Mouse (Mus musculus) adrenal gland, postnatal 25 days (tissue): Measurements from ENCODE around the gene D17Wsu92e. TPM values are rescaled to one million over a fixed set of nuclear protein-coding genes. Genes with fewer than 3 reads are reported as not detected.
"Not testable (repeated sequence)": the region's sequence is repeated elsewhere in the genome, so short reads cannot be mapped to it uniquely, and the experiment has no call there.

Experiments
- DNase-seq: peaks from one replicate; pipeline ENCODE4 v3.0.0; 2021; ENCODE audit warnings: mixed read lengths
- long read RNA-seq: library from polyadenylated mRNA; stranded (forward); transcript quantifications from one replicate; pipeline ENCODE4 v2.0.0, GENCODE M21; 2021
- total RNA-seq: library from RNA; stranded (reverse); gene quantifications from 2 replicates; pipeline ENCODE4 v1.2.3, GENCODE M21; 2021

The D17Wsu92e gene
- 170 and 180 TPM in 2 replicates for total RNA-seq
- long read RNA-seq, transcript D17Wsu92e-202 (5 exons, 3,573 nt), result major isoform, 22 of 120 reads
- long read RNA-seq, transcript D17Wsu92e-203 (5 exons, 3,892 nt), result major isoform, 22 of 120 reads
- long read RNA-seq, transcript D17Wsu92e-206 (4 exons, 1,348 nt), result minor isoform, 9 of 120 reads
- long read RNA-seq, partial matches to known transcripts, result 59 of 120 reads
- long read RNA-seq, other reads (novel, unspliced or antisense), result 8 of 120 reads

DNA sequence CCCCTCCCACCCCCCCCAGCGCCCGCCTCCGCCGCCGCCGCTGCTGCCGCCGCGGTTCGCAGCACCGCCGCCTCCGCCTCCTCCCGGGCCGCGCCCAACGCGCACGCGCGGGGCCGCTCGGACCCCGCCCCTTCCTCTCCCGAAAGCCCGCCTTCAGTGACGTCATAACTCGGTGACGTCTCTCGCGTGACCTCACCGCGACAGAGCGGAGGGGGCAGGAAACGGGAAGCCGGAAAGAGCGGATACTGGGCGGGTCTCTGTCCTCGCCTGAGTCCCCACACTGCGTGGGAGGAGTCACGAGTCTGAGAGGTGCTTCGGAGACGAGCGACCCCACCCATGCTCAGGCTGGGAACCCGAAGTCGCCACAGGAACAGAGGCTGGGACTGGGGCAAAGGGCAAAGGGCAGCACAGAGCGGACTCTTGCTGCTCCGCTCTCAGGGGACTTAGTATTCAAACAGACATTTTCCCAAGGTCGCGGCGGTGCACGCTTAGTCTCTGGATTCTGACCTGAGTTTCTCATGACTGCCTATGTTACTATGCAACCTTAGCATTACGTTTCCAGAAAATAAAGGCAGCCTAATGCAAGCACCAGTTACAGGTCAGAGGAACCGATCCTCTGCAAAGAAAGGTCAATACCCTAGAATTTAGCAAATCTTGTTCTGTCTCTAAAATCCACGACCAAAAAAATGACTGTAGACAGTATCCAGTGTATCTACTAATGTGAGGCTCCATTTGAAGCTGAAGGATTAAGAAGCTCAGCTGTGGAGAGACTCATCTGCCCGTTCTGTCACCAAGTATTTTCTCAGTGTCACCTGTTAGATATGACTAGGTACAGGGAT lies at the start of gene D17Wsu92e:
Gene D17Wsu92e, minus strand, starts transcription at position 81 of the 839 bp plus-strand sequence.
- DNase-seq, result peak; percentile 98

DNA sequence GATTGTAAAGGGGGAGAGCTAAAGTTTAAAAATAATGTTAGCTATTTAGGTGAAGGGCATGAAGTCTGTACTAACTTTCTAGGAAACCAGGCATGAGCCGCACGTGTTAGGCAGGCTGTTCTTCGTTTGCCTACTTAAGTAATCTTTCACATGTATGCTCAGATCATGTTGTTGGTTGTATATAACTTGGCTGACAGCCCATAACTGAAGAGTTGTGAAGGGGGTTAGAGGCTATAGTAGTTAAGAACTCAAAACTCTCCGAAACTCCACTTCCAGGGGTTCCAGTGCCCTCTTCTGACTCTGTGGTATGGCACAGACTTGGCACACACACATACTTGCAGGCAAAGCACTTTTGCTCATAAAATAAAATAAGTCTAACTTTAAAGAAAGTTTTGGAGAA lies 46.3 kb upstream of the D17Wsu92e start:
- no peak for DNase-seq

DNA sequence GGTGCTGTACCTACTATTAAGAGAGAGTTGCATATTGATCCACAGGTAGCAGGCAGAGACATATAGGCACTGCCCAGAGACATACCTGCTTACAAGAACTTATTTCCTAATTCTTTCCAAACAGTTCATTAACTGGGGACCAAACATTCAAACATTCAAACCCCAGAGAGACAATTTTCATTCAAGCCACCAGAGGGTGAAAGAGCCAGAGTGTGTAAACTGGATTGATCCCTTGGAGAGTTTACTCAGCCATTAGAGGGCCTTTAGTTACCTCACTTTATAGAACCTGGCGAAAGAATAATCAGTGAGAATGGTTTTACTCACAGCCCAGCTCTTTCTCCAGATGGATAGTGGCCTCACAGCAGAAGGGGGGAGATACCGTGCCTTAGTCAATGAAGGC lies 45.0 kb upstream of the D17Wsu92e start:
- no peak for DNase-seq

DNA sequence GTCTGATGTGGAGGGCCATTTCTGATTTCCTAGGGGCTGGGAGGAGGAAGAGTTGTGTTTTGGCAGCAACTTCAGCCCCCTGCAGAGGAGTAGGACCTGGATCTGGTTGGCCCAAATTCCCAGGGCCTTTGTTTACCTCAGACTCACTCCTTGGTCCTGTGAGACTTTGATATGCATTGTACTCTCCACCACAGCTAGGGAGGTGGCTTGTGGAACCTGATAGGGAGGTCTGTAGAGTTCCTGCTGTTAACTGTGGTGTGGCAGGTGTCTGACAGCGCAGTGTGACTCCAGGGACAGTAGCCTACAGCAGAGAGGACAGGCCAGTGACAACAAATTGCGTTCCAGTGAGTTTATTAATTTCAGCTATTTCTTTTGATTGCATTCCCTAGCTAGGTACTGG lies 38.7 kb upstream of the D17Wsu92e start:
- no peak for DNase-seq

DNA sequence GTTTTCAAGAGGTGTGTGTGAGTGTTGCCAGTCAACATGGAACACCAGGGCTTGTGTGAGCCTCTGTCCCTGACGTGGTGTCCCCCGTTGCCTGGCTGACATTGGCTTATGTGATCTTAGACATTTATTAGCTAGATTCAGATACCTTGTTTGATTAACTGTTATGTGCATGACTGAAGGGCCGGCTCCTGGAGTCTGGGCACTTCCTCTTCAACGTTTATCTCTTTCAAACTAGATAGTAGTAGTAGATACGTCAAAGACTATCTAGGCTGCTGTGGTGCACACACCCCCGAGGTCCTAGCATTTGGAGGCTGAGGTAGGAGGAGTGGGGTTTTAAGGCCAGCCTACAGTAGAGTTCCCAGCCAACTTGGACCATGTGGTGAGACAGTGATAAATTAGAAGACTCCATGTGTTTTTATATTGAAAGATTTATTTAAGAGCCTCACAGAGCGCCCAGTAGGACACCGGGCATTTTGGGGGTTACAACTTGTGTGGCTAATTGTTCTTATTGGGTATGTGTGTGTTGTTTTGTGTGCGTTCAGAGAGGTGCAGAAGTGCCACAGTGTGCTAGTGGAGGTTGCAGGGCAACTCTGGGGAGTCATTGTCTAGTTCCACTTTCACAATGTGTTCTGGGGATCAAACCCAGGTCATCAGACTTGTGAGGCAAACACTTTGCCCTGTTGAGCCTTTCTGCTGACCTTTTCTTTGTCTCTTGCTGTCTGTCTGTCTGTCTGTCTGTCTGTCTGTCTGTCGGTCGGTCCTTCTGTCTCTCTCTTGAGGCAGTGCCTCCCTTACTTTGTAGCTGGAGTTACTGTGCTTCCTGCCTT lies 37.4 kb upstream of the D17Wsu92e start:
- DNase-seq, result no peak

DNA sequence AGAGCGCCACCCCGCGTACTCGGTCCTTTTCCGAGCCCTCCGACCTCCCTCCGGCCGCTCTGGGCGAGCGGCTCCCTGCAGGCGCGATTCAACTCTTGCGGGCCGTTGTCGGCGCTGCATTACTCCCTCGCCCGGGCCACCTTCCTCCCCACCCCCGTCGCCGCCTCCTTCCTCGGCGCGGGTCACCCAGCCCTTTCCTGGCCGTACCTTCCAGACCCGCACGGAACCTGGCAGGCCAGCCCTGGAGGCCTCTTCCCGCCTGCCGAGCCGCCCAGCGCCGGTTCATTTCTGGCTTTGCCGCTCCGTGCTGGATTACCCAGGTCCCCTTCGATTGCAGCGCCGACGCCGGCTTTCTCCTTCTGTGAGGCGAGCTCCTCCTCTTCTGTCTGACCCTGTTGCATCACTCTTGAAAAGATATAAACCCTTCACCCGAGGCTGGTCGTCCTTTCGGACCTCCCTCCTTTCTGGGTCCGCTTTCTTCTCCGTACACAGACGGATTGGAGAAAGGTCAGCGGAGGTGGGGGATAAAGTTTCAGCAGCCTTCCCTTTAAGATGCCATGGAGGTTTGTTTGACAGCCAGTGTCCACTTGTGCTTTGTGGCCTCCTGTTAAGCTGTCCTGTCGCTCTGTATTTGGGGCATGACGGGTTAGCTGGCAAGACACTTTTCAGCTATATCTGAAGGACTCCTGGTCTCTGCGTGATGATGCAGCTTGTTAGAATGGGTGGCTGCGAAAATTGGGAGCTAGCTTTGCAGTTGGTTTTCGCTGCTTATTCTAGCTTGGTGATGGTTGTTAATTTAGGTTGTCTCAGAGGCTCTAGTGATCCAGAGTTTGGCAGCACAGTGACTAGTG lies 36.6 kb upstream of the D17Wsu92e start:
- DNase-seq, result peak; percentile 66

DNA sequence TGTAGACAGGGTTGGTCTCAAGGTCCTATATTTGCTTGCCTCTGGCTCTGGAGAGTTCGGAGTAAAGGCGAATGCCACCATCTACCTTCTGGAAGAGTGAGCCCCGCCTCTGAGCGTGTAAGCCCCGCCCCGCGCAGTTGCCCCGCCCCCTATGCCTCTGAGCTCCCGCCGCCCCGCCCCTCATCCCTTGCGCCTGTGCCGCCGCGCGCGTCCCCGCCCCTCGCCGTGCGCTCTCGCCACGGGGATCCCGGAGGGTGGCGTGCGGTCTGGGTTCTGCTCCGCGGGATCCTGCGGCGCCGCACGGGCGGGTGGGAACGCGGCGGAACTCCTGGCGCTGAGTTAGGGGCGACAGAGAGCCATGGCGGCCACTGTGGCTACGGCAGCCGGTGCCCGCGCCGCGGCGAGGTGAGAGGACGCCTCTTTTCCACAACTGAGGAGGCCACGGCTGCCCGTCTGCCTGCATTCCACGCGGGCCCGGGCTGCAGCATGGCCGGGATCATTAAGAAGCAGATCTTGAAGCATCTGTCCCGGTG lies 35.9 kb upstream of the D17Wsu92e start, which contains the start of gene Uhrf1bp1:
Gene Uhrf1bp1, plus strand, starts transcription at position 177 of the 533 bp plus-strand sequence.
- peak; percentile 90 for DNase-seq

DNA sequence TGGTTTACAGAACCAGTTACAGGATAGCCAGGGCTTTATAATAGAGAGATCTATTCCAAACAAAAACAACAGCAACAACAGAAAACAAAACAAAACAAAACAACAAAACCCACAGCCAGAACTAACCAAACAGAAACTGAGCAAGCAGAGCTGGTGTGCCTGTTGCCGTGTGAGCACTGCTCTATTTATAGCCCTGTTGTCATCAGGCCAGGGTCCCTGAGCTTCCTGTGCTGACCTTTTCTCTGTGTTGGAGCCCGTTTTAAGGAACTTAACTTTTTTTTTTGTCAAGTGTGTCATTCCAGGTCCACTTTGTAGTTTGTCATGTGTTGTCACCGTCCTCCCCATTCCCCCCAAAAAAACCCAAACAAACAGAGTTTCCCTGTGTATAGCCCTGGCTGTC lies 30.6 kb upstream of the D17Wsu92e start:
- DNase-seq, result peak; percentile 32

DNA sequence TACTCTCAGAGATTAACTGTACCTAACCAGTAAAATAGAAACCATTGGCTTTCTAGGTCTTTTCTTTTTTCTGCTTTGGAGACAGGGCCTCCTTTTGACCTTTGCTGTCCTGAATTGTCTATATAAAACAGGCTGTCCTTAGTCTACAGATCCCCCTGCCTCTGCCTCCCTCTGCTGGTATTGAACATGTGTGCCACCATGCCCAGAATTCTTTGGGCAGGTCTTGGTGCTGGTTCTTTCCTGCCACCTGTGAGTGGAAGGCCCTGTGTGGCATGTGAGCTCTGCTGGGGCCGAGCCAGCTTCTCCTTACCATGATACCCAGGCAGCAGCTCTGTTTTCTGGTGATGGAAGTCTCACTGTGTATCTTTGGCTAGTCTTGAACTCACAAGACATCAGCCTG lies 27.9 kb upstream of the D17Wsu92e start:
- no peak for DNase-seq

DNA sequence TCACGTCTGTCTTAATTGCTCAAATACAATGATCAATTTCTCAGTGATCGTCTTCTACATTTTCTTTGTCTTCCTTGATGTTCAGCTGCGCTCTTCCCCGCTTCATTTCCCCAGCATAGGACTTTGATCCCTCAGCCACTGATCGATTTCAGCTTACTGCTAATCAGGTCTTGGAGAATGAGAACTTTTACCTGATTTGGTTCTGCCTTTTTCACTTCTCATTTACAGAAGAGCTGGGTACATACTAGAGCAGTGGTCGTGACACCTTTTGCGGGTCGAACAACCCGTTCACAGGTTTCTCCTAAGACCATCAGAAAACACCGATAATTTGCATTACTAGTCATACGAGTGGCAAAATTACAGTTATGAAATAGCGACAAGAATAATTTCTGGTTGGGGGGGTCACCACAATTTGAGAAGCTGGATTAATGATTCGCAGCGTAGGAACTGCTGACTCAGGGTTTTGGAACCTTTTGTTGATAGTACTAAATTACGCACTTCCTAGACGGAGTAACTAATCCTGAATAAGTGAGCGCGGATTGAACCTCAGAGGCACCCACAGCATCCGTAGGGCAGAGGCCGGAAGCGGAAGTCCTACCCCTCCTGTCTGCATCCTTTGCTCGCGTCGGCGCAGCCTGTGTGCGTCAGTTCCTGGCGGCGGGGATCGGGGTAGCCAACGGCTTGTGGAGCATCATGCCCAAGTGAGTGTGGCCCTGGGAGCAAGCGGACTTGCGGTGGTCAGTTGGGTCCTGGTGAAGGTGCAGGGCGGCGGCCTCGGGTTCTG lies 19.2 kb upstream of the D17Wsu92e start:
- peak; percentile 94 for DNase-seq

DNA sequence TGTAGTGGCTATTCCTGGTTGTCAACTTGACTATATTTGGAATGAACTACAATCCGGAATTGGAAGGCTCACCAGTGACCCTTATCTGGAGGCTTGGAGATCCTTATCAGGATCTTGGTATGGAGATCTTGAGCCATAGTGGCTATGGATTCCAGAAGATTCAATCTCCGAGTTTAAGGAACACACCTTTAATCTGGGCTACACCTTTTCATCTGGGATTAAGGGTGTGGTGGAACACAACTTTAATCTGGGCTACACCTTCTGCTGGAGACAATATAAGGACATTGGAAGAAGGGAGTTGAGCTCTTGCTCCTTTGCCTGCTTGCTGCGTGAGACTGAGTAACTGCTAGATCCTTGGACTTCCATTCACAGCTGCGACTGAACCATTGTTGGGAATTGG lies 17.4 kb upstream of the D17Wsu92e start, which contains the start of gene Snrpc:
Gene Snrpc, plus strand, starts transcription at position 301 of the 400 bp plus-strand sequence.
- not testable (repeated sequence) for DNase-seq

DNA sequence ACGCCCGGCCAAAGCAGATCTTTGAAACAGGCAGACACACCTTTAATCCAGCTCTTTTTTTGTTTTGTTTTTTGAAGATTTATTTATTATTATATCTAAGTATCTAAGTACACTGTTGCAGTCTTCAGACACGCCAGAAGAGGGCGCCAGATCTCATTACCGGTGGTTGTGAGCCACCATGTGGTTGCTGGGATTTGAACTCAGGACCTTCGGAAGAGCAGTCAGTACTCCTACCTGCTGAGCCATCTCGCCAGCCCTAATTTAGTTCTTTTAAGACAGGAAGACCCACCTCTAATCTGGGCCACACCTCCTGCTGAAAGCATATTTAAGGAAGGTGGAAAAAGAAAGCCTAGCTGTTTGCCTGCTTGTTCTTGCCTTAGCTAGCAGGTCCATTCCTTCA lies 10.0 kb upstream of the D17Wsu92e start:
- DNase-seq, result no peak

DNA sequence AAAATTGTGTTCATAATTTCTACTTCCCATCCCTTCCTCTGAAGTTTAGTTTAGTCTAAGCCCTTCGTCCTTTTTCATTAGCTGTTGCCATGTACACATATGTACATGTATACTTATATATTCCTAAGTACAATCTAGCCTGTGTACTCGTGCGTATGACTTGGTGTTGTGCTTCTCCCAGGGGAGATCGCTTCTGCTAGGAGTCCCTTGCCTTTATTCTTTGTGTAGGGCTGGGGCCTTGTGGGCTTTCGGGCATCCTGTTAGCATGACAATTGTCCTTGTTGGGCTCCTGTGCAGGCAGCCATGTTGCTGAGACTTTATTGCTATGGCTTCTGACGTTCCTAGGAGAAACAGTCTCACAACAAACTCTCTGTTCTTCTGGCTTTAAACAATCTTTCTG lies 7.1 kb upstream of the D17Wsu92e start:
- DNase-seq, result no peak

DNA sequence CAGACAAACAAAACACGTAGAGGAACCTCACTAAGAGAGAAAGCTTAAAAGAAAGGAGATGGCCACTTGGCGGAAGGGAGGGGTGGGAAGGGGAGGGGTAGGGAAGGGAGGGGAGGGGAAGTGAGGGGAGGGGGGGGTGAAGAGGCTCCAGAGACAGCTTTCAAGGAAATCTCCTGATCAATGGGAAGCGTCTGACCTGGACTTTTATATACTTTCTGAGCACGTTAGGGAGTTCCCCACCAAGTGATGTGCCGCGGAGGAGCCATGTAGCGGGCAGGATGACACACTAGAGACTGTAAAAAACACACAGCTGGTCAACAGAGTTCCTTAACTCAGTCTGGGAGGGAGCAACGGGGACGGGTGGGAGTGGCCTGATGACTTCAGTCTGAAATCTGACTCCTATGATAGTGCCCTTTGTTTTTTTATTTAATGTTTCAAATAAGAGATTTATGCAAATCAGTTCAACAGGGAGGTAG lies 6.5 kb upstream of the D17Wsu92e start:
- DNase-seq, result peak; percentile 51

DNA sequence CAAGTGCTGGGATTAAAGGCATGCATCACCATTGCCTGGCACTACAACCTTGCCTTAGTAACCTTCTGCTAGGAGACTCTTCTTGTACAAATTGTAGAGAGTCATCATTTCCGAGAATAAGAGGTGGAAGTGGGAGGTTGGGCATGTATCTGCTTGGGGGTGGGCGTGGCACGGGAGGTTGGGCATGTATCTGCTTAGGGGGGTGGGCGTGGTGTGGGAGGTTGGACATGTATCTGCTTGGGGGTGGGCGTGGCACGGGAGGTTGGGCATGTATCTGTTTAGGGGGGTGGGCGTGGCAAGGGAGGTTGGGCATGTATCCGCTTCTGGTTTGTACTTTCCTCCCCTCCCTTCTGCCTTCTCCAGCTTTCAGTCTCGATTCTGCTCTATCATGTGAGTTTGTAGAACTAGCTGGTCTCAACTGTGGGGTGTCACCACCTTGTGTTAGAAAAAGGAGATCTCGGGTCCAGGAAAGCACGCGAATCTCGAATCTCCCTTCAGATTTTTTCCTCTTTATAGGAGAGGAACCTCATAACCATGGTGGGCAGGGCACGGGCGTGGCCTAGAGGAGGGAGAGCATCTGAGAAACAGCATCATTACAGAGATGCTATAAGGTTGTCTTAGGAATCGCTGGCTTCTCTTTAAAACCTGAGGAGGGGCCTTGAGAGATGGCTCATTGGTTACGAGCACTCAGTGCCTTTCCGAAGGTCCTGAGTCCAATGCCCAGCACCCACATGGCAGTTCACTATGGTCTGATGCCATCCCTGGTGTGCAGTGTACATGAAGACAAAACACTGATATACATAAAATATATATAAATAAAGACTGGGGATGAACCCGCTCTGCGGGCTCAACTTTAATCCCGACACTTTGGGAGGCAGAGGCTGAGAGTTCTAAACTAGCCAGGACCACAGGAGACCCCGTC lies 5.8 kb upstream of the D17Wsu92e start:
- DNase-seq, result peak; percentile 80

DNA sequence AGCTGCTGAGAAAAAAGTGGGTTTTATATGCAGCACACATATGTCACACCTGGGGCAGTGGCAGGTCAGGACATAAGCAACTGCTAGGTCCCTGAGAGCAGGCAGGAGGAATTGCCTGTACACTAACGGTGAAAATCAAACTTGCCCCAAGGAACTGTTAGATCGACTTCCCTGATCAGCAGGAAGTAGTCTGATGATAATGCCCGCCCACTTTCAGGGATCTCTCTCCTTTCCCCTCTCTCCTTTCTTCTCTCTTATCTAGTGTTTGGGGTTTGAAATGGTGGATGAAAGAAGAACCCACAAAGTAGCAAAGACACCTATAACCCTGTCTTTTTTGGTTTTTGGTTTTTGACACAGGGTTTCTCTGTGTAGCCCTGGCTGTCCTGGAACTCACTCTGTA lies 5.1 kb upstream of the D17Wsu92e start:
- no peak for DNase-seq

DNA sequence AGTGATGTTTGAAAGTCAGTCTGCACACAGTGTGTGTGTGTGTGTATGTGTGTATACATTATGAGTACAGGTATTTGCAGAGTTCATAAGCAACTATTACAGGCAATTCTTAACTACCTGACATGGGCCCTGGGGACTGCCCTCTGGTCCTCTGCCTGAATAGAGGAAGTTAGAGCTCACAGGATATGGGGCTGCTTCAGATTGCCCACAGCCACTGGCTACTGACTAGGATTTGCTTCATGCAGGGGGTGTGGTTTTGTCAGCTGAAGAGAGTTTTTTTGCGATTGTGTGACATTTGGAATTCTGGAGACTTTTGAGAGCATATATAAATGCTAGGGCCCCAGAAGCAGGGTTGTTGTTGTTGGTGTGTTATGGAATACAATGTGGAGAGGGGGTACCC lies 4.5 kb upstream of the D17Wsu92e start:
- DNase-seq, result no peak

DNA sequence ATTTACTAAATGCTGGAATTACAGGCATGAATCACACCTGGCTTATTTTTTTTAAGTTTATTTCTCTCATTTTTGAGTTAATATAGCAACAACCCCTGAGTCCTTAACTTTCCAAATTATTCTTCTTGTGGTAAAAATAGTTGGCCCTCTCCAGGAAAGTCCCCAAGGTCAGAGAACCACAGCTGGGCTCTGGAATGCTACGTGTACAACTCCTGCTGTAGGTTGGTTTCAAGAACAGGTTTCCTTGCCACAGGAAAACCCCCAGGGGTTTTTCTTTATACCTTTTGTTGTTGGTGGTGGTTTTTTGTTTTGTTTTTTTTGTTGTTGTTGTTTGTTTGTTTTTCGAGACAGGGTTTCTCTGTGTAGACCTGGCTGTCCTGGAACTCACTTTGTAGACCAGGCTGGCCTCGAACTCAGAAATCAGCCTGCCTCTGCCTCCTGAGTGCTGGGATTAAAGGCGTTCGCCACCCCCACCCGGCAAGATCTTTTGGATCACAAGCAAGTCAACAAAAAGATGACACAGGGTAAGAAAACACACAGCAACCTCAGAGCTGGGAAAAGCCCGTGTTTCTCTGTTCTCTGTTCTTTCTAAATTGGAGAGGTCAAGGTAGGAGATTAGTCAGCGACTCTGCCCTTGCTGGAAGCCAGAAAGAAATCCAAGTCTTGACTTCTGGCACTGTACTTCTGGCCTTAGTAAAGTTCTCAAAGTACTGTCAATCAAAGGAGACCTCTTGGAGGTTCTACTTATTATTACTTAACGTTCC lies 2.9 kb upstream of the D17Wsu92e start:
- DNase-seq, result no peak
